Mouse (Mus musculus): ENCODE data around the gene Hyal2. TPM values are rescaled to one million over a fixed set of nuclear protein-coding genes. Genes with fewer than 3 reads are reported as not detected.
A peak's percentile ranks its signal among the peaks of the same experiment; 100 is the strongest.

Hyal2 gene
- polyA plus RNA-seq, 1 experiment from 2014 or later = 155 TPM

DNA sequence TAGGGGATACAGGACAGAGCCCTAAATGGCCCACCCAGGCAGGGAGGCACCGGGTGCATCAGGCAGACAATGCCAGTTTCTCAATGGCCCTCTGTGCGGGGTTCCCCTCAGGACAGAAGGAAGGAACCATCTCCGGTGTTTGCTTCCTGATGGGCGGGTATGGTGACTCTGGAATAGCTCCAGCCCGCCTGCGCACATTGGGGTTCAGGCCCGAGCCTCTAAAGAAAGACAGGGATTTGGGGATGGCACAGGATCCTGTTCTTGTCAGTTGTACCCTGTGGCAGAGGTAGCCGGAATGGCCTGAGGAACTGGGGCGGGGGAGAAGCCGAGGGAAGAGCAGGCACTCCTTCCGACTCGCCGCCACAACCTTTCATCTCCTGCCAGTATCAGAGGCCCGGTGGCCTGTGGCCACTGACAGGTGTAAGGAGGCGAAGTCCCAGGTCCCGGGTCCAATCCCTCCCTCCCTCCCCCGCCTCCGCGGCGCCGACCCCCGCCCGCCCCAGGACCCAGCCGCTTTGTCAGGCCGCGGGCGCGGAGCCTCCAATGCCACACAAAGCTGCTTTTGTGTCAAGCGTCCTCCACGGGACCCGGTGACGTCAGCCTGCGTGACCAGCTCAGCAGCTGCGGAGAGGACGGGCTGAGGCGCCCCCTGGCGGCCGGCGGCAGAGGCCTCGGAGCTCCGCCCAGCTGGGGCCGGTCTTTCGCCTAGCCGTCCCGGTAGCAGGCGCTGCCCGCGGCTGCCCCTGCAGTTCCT lies 44.6 kb downstream of the Hyal2 start:
- peak; percentile 88 for ATAC-seq (ENCODE audit: insufficient number of reproducible peaks, low FRiP score, low TSS enrichment, low read depth)
- peak; percentile 99 for DNase-seq (ENCODE audit: low spot score)

GRCm38 (mm10) chr9:107612945-107613569 lies 45.3 kb downstream of the Hyal2 start:
- ATAC-seq (ENCODE audit: insufficient number of reproducible peaks, low FRiP score, low TSS enrichment, low read depth) (0 out of 2 replicates have a peak, but pooled peaks have one; percentile 2), DNase-seq (ENCODE audit: low spot score) (no peak)
- Histone ChIP-seq H3K4me3 (ENCODE audit: low read depth, low read length) (peak overlapping the region; percentile 29; the same call in 1 of the 2 replicates), H3K9me3 (ENCODE audit: control insufficient read depth, low read length) (no peaks in the 10 kb centered on the region), H3K36me3 (ENCODE audit: control insufficient read depth, insufficient read depth, low read length) (peaks cover 23% of the 10 kb centered on the region), H3K27me3 (ENCODE audit: control insufficient read depth, insufficient read depth, low read length) (no peaks in the 10 kb centered on the region), H3K9ac (ENCODE audit: low read length) (peak overlapping the region; percentile 60; the same call in 1 of the 2 replicates), H3K4me1 (ENCODE audit: control insufficient read depth, insufficient read depth, low read length) (peaks cover 37% of the 10 kb centered on the region), H3K4me2 (ENCODE audit: low read depth, severe bottlenecking) (peak overlapping the region; percentile 67), H3K27ac (replicated peaks; ENCODE audit: low read depth, low read length) (peak overlapping the region; percentile 73)
- 14% methylated on average over 12 of the region's 12 CpGs for WGBS

More for the DNA sequence above, 44.6 kb downstream of the Hyal2 start:
- 9% methylated on average over 38 of the region's 48 CpGs for WGBS
- H3K4me2 ChIP-seq (ENCODE audit: low read depth, severe bottlenecking) = peak overlapping the region; percentile 67
- H3K27me3 ChIP-seq (ENCODE audit: control insufficient read depth, insufficient read depth, low read length) = no peaks in the 10 kb centered on the region
- H3K9me3 ChIP-seq (ENCODE audit: control insufficient read depth, low read length) = no peaks in the 10 kb centered on the region
- H3K9ac ChIP-seq (ENCODE audit: low read length) = peak overlapping the region; percentile 60
- H3K36me3 ChIP-seq (ENCODE audit: control insufficient read depth, insufficient read depth, low read length) = peaks cover 19% of the 10 kb centered on the region
- peaks cover 44% of the 10 kb centered on the region for H3K4me1 ChIP-seq (ENCODE audit: control insufficient read depth, insufficient read depth, low read length)
- H3K4me3 ChIP-seq (ENCODE audit: low read depth, low read length) = peak overlapping the region; percentile 29
- H3K27ac ChIP-seq (replicated peaks; ENCODE audit: low read depth, low read length) = peak overlapping the region; percentile 84

- Histone ChIP-seq H3K4me1 (ENCODE audit: control insufficient read depth, insufficient read depth, low read length) (peaks cover 18% of the 10 kb centered on the region), H3K9ac (ENCODE audit: low read length) (no peak overlapping the region), H3K27ac (replicated peaks; ENCODE audit: low read depth, low read length) (no peak overlapping the region), H3K36me3 (ENCODE audit: control insufficient read depth, insufficient read depth, low read length) (peaks cover 32% of the 10 kb centered on the region), H3K4me3 (ENCODE audit: low read depth, low read length) (no peak overlapping the region), H3K4me2 (ENCODE audit: low read depth, severe bottlenecking) (no peak overlapping the region), H3K27me3 (ENCODE audit: control insufficient read depth, insufficient read depth, low read length) (no peaks in the 10 kb centered on the region), H3K9me3 (ENCODE audit: control insufficient read depth, low read length) (no peaks in the 10 kb centered on the region)
- WGBS = 88% methylated on average over 4 of the region's 4 CpGs
- no peak for ATAC-seq (ENCODE audit: insufficient number of reproducible peaks, low FRiP score, low TSS enrichment, low read depth)
- no peak for DNase-seq (ENCODE audit: low spot score)
These were observed 47.3 kb downstream of the Hyal2 start for GRCm38 (mm10) chr9:107615035-107615434.

- Histone ChIP-seq H3K27ac (replicated peaks; ENCODE audit: low read depth, low read length) (no peak overlapping the region), H3K36me3 (ENCODE audit: control insufficient read depth, insufficient read depth, low read length) (peaks cover 33% of the 10 kb centered on the region), H3K9me3 (ENCODE audit: control insufficient read depth, low read length) (no peaks in the 10 kb centered on the region), H3K27me3 (ENCODE audit: control insufficient read depth, insufficient read depth, low read length) (no peaks in the 10 kb centered on the region), H3K4me3 (ENCODE audit: low read depth, low read length) (no peak overlapping the region), H3K4me2 (ENCODE audit: low read depth, severe bottlenecking) (no peak overlapping the region), H3K9ac (ENCODE audit: low read length) (no peak overlapping the region), H3K4me1 (ENCODE audit: control insufficient read depth, insufficient read depth, low read length) (peaks cover 6% of the 10 kb centered on the region)
- DNase-seq (ENCODE audit: low spot score) (no peak), ATAC-seq (ENCODE audit: insufficient number of reproducible peaks, low FRiP score, low TSS enrichment, low read depth) (no peak)
- 89% methylated on average over 2 of the region's 2 CpGs for WGBS
These were observed 49.7 kb downstream of the Hyal2 start for GRCm38 (mm10) chr9:107617461-107617860.

- peaks cover 33% of the 10 kb centered on the region for H3K36me3 ChIP-seq (ENCODE audit: control insufficient read depth, insufficient read depth, low read length)
- ATAC-seq (ENCODE audit: insufficient number of reproducible peaks, low FRiP score, low TSS enrichment, low read depth) (no peak), DNase-seq (ENCODE audit: low spot score) (no peak)
- H3K9me3 ChIP-seq (ENCODE audit: control insufficient read depth, low read length) = no peaks in the 10 kb centered on the region
- H3K27ac ChIP-seq (replicated peaks; ENCODE audit: low read depth, low read length) = no peak overlapping the region
- H3K27me3 ChIP-seq (ENCODE audit: control insufficient read depth, insufficient read depth, low read length) = no peaks in the 10 kb centered on the region
- H3K9ac ChIP-seq (ENCODE audit: low read length) = no peak overlapping the region
- peaks cover under 1% of the 10 kb centered on the region for H3K4me1 ChIP-seq (ENCODE audit: control insufficient read depth, insufficient read depth, low read length)
- H3K4me2 ChIP-seq (ENCODE audit: low read depth, severe bottlenecking) = no peak overlapping the region
- H3K4me3 ChIP-seq (ENCODE audit: low read depth, low read length) = no peak overlapping the region
- WGBS = 98% methylated on average over 6 of the region's 6 CpGs
These were observed 50.4 kb downstream of the Hyal2 start for GRCm38 (mm10) chr9:107618098-107618497.

DNA sequence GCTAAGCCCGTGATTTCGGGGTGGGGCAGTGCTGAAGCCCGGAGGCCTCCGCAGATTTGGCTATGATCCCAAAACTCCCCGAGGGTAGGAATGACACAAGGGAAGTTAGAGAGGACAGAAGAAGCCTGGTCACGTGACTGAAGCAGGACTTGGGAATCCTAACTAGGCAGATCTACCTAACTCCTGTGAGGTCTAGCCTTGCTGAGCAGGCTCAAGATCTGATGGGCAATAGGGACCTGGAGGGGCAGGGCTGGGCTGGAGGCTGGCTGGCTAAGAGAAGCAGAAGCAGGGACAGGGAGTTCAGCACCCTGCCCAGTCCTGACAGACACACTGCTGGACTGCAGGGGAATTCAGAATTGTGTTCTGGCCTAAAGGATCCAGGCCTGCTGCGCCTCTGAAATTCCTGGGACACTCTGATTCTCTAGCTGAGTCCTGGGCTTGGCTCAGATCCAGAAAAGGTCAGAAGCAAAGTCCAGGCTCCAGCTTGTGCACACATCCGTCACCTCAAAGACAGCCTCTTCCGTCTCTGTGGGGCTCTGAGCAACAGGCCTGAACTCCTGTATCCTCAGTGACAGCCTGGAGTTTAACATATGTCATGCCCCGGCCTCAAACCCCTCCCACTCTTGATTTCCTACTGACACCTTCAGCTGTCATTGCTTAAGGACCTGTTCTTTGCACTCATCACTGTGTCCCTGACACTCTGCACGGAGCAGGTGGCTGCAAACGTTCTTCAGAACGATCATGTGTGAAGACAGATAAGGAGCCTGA lies 51.2 kb downstream of the Hyal2 start:
- Histone ChIP-seq H3K4me3 (ENCODE audit: low read depth, low read length) (no peak overlapping the region), H3K4me1 (ENCODE audit: control insufficient read depth, insufficient read depth, low read length) (no peaks in the 10 kb centered on the region), H3K9me3 (ENCODE audit: control insufficient read depth, low read length) (no peaks in the 10 kb centered on the region), H3K36me3 (ENCODE audit: control insufficient read depth, insufficient read depth, low read length) (peaks cover 33% of the 10 kb centered on the region), H3K9ac (ENCODE audit: low read length) (no peak overlapping the region), H3K27me3 (ENCODE audit: control insufficient read depth, insufficient read depth, low read length) (no peaks in the 10 kb centered on the region), H3K27ac (replicated peaks; ENCODE audit: low read depth, low read length) (no peak overlapping the region), H3K4me2 (ENCODE audit: low read depth, severe bottlenecking) (no peak overlapping the region)
- 76% methylated on average over 13 of the region's 13 CpGs for WGBS
- DNase-seq (ENCODE audit: low spot score) (no peak), ATAC-seq (ENCODE audit: insufficient number of reproducible peaks, low FRiP score, low TSS enrichment, low read depth) (no peak)

DNA sequence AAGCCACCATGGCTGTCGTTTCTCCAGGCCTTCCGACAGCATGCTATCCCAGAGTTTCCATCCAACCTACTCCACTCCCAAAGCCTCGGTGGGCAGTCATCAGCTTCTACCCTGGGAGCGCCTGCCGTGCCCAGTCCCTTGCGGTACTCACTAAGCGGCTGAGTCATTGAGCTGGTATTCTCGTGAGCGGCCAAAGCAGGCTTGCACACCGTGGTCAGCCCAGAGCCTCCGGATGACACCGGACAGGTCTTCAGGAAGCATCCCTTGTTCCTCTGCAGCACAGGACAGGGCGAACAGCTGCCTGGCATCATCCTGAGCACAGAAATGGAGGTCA lies 51.8 kb downstream of the Hyal2 start:
- Histone ChIP-seq H3K4me2 (ENCODE audit: low read depth, severe bottlenecking) (no peak overlapping the region), H3K9me3 (ENCODE audit: control insufficient read depth, low read length) (no peaks in the 10 kb centered on the region), H3K4me1 (ENCODE audit: control insufficient read depth, insufficient read depth, low read length) (no peaks in the 10 kb centered on the region), H3K27me3 (ENCODE audit: control insufficient read depth, insufficient read depth, low read length) (no peaks in the 10 kb centered on the region), H3K9ac (ENCODE audit: low read length) (no peak overlapping the region), H3K27ac (replicated peaks; ENCODE audit: low read depth, low read length) (no peak overlapping the region), H3K36me3 (ENCODE audit: control insufficient read depth, insufficient read depth, low read length) (peaks cover 30% of the 10 kb centered on the region), H3K4me3 (ENCODE audit: low read depth, low read length) (no peak overlapping the region)
- no peak for DNase-seq (ENCODE audit: low spot score)
- WGBS = 82% methylated on average over 13 of the region's 13 CpGs
- ATAC-seq (ENCODE audit: insufficient number of reproducible peaks, low FRiP score, low TSS enrichment, low read depth) = no peak

- H3K9me3 ChIP-seq (ENCODE audit: control insufficient read depth, low read length) = no peaks in the 10 kb centered on the region
- H3K27me3 ChIP-seq (ENCODE audit: control insufficient read depth, insufficient read depth, low read length) = no peaks in the 10 kb centered on the region
- no peak overlapping the region for H3K4me3 ChIP-seq (ENCODE audit: low read depth, low read length)
- DNase-seq (ENCODE audit: low spot score) = no peak
- ATAC-seq (ENCODE audit: insufficient number of reproducible peaks, low FRiP score, low TSS enrichment, low read depth) = no peak
- no peak overlapping the region for H3K9ac ChIP-seq (ENCODE audit: low read length)
- peaks cover 25% of the 10 kb centered on the region; the same call in 1 of the 2 replicates for H3K36me3 ChIP-seq (ENCODE audit: control insufficient read depth, insufficient read depth, low read length)
- no peak overlapping the region for H3K27ac ChIP-seq (replicated peaks; ENCODE audit: low read depth, low read length)
- H3K4me2 ChIP-seq (ENCODE audit: low read depth, severe bottlenecking) = no peak overlapping the region
- H3K4me1 ChIP-seq (ENCODE audit: control insufficient read depth, insufficient read depth, low read length) = no peaks in the 10 kb centered on the region
These were observed 53.2 kb downstream of the Hyal2 start for GRCm38 (mm10) chr9:107620954-107621353.

Measured in limb, embryonic 11.5 days (tissue).